Mouse (Mus musculus) lung, embryonic 14.5 days (tissue): ENCODE data around the gene Nt5c3b. TPM values are rescaled to one million over a fixed set of nuclear protein-coding genes. Genes with fewer than 3 reads are reported as not detected.
A peak's percentile ranks its signal among the peaks of the same experiment; 100 is the strongest.

ENCODE experiments used
- ATAC-seq: fragments of 200-750 bp; cut with Nextera tagmentation; 2 replicates; pipeline ENCODE4 v1.8.0; 2017; ENCODE audit warnings: mild to moderate bottlenecking, moderate TSS enrichment, moderate library complexity; ENCODE audit not compliant: insufficient read depth
- DNase-seq: peaks from one replicate; pipeline ENCODE4 v3.0.0-alpha.2; 2015
- H3K27ac ChIP-seq: fragments of 300-500 bp; sonication (generic); 2 replicates; pipeline ENCODE4 v1.5.1; 2014; ENCODE audit warnings: low read depth, mild to moderate bottlenecking, moderate library complexity
- H3K27me3 ChIP-seq: fragments of 300-500 bp; sonication (generic); 2 replicates; pipeline ENCODE4 v1.6.1; 2014; ENCODE audit warnings: low read length, control low read depth; ENCODE audit not compliant: insufficient read depth
- H3K36me3 ChIP-seq: fragments of 300-500 bp; sonication (generic); 2 replicates; pipeline ENCODE4 v1.6.1; 2014; ENCODE audit warnings: control low read depth; ENCODE audit not compliant: insufficient read depth
- H3K4me1 ChIP-seq: fragments of 300-500 bp; sonication (generic); 2 replicates; pipeline ENCODE4 v1.6.1; 2014; ENCODE audit warnings: antibody characterized with exemption, control low read depth; ENCODE audit not compliant: insufficient read depth
- H3K4me2 ChIP-seq: fragments of 300-500 bp; sonication (generic); 2 replicates; pipeline ENCODE4 v1.6.1; 2014; ENCODE audit warnings: mild to moderate bottlenecking
- H3K4me3 ChIP-seq: fragments of 300-500 bp; sonication (generic); 2 replicates; pipeline ENCODE4 v1.5.1; 2014; ENCODE audit warnings: low read depth, low read length
- H3K9ac ChIP-seq: fragments of 300-500 bp; sonication (generic); 2 replicates; pipeline ENCODE4 v1.6.1; 2014
- H3K9me3 ChIP-seq: fragments of 300-500 bp; sonication (generic); 2 replicates; pipeline ENCODE4 v1.6.1; 2016; ENCODE audit warnings: low read depth, low read length, control low read depth
- CTCF ChIP-seq: IDR thresholded peaks from 2 replicates; pipeline ENCODE4 v1.5.1; 2016; ENCODE audit warnings: antibody characterized with exemption, low read depth
- WGBS: fragments of 180-500 bp; shearing (Covaris S2); extraction: QIAGEN DNeasy Blood & Tissue Kit; methylation state at CpG from one replicate; pipeline ENCODE4 v1.1.7; 2014; 5-methylcytosine and 5-hydroxymethylcytosine counted together
- polyA plus RNA-seq: library from polyadenylated mRNA; unstranded; fragments of >200 nt; fragmentation: Nextera tagmentation; extraction: Ambion mirVana; gene quantifications from 2 replicates; pipeline ENCODE4 v1.2.1, GENCODE M21; 2014

Nt5c3b gene
- polyA plus RNA-seq, 1 experiment from 2014 or later = 136 TPM

DNA sequence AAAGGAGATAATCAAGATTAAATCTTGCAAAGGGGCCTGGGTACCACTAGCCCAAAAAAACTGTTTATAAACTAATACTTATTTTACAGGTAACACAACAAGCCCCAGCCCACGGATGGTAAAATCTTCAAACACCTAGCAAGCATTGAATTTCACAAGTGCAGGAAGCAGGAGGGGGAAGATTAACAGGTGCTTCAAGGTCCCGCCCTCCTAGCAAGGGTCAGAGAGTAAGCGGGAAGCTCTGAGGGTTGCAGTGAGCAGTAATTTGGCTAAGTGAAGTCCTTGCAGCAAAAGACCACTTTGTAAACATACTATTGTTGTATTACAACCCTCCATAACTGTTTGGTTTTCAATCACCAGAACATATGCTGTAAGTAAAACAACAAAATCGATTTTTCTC lies 15.6 kb upstream of the Nt5c3b start:
- no peak overlapping the region for H3K4me3 ChIP-seq
- H3K4me1 ChIP-seq = no peaks in the 10 kb centered on the region
- H3K36me3 ChIP-seq = peaks cover 29% of the 10 kb centered on the region
- H3K9ac ChIP-seq = no peak overlapping the region
- H3K27ac ChIP-seq = no peak overlapping the region
- TF ChIP-seq CTCF = no peak
- no peaks in the 10 kb centered on the region for H3K9me3 ChIP-seq
- no peaks in the 10 kb centered on the region for H3K27me3 ChIP-seq
- ATAC-seq = no peak
- no peak for DNase-seq
- H3K4me2 ChIP-seq = no peak overlapping the region
- WGBS = 56% methylated on average over 4 of the region's 4 CpGs

DNA sequence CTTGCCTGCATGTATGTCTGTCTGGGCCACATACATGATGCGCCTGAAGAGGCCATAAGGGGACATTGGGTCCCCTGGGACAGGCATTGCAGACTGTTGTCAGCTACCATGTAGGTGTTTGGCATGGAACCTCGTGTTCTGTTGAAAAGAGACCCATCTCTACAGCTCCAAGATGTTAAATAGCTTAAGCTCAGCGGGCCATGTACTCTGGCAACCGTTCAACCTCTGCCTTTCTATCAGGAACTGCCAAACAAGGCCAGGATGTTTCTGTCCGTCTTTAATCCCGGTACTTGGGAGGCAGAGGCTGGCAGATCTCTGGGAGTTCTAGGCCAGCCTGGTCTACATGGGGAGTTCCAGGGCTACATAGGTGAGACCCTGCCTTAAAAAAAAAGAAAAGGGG lies 1.0 kb upstream of the Nt5c3b start:
- no peak overlapping the region for H3K4me2 ChIP-seq
- 79% methylated on average over 6 of the region's 6 CpGs for WGBS
- H3K27ac ChIP-seq = no peak overlapping the region
- DNase-seq (no peak), ATAC-seq (no peak)
- TF ChIP-seq CTCF = no peak
- no peak overlapping the region for H3K4me3 ChIP-seq
- H3K27me3 ChIP-seq = no peaks in the 10 kb centered on the region
- H3K9me3 ChIP-seq = no peaks in the 10 kb centered on the region
- peaks cover 6% of the 10 kb centered on the region; the same call in 1 of the 2 replicates for H3K4me1 ChIP-seq
- peaks cover 17% of the 10 kb centered on the region; the same call in 1 of the 2 replicates for H3K36me3 ChIP-seq
- H3K9ac ChIP-seq = no peak overlapping the region

DNA sequence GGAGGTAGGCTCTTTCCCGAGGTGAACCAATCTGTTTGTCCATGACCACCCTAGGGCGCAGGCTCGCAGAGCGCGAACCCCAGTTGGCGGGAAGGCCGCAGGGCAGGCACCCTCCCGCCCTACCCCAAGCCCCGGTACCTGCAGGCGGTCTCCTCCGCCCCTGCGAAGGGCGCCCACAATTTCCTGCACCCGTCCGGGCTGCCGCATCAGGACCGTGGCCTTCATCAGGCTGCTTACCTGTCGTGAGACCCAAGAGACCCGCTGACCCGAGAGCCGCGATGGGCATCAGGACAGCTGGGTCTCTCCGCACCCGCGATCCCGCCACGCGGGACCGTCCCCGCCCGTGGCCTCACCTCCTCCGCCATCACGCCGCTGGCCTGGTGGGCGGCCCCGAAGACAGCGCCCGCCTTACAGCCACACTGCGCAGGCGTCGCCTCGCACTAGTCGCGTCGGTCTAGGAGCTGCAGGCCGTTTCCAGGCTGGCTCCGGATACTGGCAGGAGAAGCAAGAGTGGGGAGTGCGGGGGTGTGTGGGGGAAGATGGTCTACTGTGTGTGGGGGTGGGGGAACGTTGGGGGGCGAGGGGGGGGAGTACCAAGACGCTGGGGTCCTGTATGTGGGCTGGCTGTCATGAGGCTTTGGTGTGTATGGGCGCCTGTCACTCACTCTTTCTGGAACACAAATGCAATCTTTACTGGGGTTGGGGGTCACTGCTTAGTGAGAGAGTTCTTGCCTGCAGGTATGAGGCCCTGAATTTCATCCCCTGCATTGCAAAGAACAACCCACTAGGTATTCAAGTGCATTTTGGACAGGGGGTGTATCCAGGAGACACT lies 701 bp downstream of the Nt5c3b start:
- WGBS = 1% methylated on average over 52 of the region's 52 CpGs
- H3K4me3 ChIP-seq = peak overlapping the region; percentile 79
- H3K36me3 ChIP-seq = peaks cover 32% of the 10 kb centered on the region
- peak overlapping the region; percentile 91 for H3K9ac ChIP-seq
- TF ChIP-seq CTCF = no peak
- no peaks in the 10 kb centered on the region for H3K9me3 ChIP-seq
- H3K4me1 ChIP-seq = peaks cover 6% of the 10 kb centered on the region; the same call in 1 of the 2 replicates
- peak overlapping the region; percentile 50; the same call in 1 of the 2 replicates for H3K27ac ChIP-seq
- peak overlapping the region; percentile 74 for H3K4me2 ChIP-seq
- ATAC-seq (peak; percentile 98), DNase-seq (peak; percentile 93)
- H3K27me3 ChIP-seq = no peaks in the 10 kb centered on the region

DNA sequence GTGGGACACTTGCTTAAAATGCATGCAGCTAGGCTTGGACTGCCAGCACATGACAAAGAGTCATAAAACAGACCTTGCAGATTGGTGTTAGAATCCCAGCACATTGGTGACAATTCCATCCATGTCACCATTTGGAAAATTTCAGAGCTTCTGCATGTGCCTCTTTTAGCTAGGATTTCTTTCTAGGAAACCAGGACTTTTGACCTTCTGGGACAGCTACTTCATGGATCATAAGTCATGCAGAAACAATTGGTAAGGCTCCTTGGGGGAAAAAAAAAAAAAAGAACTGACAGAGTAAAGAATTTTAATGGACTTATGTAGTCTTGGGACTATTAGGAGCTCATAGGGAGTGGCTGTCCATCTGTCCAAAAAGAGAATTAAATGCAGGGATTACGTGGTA lies 3.7 kb downstream of the Nt5c3b start:
- TF ChIP-seq CTCF = no peak

DNA sequence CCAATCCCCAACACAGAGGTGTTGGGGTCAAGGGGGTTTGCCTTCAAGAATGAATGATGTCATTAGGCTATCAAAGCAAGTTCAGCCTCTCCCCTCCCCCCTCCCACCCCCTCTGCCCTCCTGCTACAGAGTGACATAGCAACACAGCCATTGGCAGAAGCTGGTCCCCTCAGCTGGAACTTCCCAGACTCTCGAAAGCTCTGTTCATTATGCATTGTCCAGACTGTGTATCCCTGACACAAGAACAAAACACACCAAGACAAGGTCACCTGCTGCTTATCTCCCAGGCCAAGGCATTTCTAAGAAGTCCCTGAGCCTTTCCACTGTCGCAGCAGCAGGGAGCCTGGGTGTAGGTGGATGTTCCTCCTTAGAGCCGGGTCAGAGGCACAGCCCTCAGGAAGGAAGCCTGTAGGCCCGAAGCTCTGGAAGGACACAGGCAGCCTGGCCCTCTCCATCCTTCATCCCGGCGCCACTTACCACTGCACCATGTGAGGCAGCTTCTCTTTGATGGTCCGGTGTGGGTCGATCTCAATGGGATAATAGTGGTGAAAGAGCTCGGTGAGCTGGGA lies 5.8 kb downstream of the Nt5c3b start:
- TF ChIP-seq CTCF = no peak
- H3K9me3 ChIP-seq = no peaks in the 10 kb centered on the region
- H3K27me3 ChIP-seq = no peaks in the 10 kb centered on the region
- DNase-seq (no peak), ATAC-seq (no peak)
- H3K36me3 ChIP-seq = peaks cover 67% of the 10 kb centered on the region
- no peak overlapping the region for H3K27ac ChIP-seq
- no peak overlapping the region for H3K4me3 ChIP-seq
- WGBS = 86% methylated on average over 9 of the region's 9 CpGs
- no peak overlapping the region for H3K9ac ChIP-seq
- H3K4me2 ChIP-seq = no peak overlapping the region
- H3K4me1 ChIP-seq = peaks cover 6% of the 10 kb centered on the region; the same call in 1 of the 2 replicates

More for the DNA sequence above, 3.7 kb downstream of the Nt5c3b start:
- Histone ChIP-seq H3K27me3 (no peaks in the 10 kb centered on the region), H3K4me1 (peaks cover 6% of the 10 kb centered on the region; the same call in 1 of the 2 replicates), H3K36me3 (peaks cover 59% of the 10 kb centered on the region), H3K9ac (no peak overlapping the region), H3K27ac (no peak overlapping the region), H3K9me3 (no peaks in the 10 kb centered on the region), H3K4me2 (no peak overlapping the region), H3K4me3 (no peak overlapping the region)
- ATAC-seq (no peak), DNase-seq (no peak)
- 88% methylated on average over 1 of the region's 1 CpGs for WGBS

DNA sequence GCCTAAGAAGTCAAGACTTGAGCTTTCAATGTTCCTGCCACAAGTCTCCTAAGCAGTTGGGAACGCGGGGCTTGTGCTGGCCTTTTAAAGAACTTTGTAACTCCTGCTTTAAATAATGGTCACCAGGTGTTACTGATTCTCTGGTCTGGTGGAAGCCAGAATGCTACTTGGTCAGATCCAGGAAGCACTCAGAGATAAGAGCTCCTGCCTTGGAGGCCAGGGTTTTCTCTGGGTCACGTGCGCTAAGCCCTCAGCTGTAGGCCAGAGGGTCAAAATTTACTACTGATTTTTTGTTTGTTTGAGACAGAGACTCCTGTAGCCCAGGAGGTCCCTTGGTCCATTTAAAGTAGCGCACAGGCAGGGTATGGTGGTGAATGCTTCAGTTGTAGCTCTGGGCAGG lies 9.6 kb downstream of the Nt5c3b start:
- no peak for TF ChIP-seq CTCF
- H3K9me3 ChIP-seq = no peaks in the 10 kb centered on the region
- no peak overlapping the region for H3K27ac ChIP-seq
- no peak for ATAC-seq
- 69% methylated on average over 5 of the region's 5 CpGs for WGBS
- no peak overlapping the region for H3K4me3 ChIP-seq
- no peak overlapping the region for H3K4me2 ChIP-seq
- H3K9ac ChIP-seq = no peak overlapping the region
- no peaks in the 10 kb centered on the region for H3K4me1 ChIP-seq
- peaks cover 59% of the 10 kb centered on the region for H3K36me3 ChIP-seq
- H3K27me3 ChIP-seq = no peaks in the 10 kb centered on the region
- no peak for DNase-seq

DNA sequence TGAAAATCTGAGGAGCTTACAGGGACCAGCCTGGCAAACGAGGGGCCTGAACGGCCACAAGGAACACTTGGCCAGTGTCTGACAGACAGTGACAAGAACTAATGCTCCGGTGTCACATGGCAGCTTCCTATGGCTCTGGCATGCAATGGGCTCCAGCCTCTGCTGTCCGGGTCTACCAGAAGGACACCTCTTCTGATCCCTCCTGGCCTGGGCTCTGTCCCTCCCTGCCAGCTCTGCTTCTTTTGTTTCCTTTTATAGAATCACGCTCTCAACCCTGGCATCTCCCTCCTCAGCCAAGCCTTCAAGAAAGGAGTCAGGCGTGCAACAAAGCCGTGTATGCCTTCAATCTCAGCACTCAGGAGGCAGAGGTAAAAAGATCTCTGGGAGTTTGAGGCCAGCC lies 11.6 kb downstream of the Nt5c3b start:
- H3K36me3 ChIP-seq = peaks cover 48% of the 10 kb centered on the region
- no peaks in the 10 kb centered on the region for H3K4me1 ChIP-seq
- H3K4me3 ChIP-seq = no peak overlapping the region
- DNase-seq (no peak), ATAC-seq (no peak)
- H3K27me3 ChIP-seq = no peaks in the 10 kb centered on the region
- no peak overlapping the region for H3K9ac ChIP-seq
- no peak for TF ChIP-seq CTCF
- 85% methylated on average over 7 of the region's 7 CpGs for WGBS
- H3K27ac ChIP-seq = no peak overlapping the region
- H3K4me2 ChIP-seq = no peak overlapping the region
- no peaks in the 10 kb centered on the region for H3K9me3 ChIP-seq
